Mouse (Mus musculus) erythroblast, adult 5-6 weeks (primary cell): Measurements from ENCODE around the gene Ascc2. TPM values are rescaled to one million over a fixed set of nuclear protein-coding genes. Genes with fewer than 3 reads are reported as not detected.

ENCODE experiments used
- ATAC-seq: replicated peaks from 2 replicates; pipeline ENCODE4 v1.8.0; 2016; ENCODE audit warnings: moderate number of reproducible peaks, mild to moderate bottlenecking, moderate TSS enrichment, inconsistent platforms; ENCODE audit not compliant: poor library complexity, low FRiP score, severe bottlenecking
- total RNA-seq, 2 experiments: library from RNA; stranded (forward) in 1 of 2; stranded (reverse) in 1 of 2; fragments of 150-400 nt in 1 of 2; fragments of 200-764, 138-1000 nt in 1 of 2; gene quantifications; 2 replicates each; pipeline versions ENCODE4 v1.2.3 to v1.2.4; 2015 to 2017; ENCODE audit warnings: low replicate concordance in 2 of 2

Ascc2 gene
- total RNA-seq (2015; ENCODE audit: low replicate concordance) (5.6 and 13.4 TPM in 2 replicates), total RNA-seq (2017; ENCODE audit: low replicate concordance) (14.4 and 17.8 TPM in 2 replicates)

DNA sequence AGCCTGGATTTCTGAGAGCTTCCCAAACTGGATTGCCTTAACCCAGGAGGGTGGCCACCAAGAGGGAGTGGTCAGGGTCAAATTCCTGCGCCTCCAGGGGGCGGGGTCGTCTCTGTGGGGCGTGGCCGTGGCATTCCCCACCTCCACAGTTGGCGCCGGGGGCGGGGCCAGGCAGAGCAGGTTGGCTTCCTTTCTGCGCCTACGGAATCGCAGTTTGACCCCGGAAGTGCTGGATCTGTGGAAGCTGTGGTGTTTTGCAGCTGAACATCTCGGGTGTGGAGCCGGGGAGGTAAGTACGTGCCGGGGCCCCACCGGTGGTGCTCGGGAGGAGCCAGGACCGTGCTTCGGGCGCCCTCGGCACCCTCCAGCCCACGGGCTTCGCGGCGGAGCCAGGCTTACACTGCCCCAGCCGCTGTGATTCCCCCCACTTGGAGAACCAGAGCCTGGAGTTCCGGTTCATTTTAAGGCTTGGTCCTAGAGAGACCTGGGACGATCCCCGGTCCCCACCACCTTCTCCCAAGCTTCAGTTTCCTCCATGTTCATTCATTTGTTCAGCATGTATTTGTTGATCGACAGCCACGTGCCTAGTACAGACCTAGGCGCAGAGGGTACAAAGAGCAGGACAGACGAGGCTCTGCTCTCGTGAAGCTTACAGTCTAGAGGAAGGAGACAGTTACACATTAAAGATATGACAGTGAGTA, at the start of gene Ascc2:
Gene Ascc2 (plus strand): TSS at position 214 of the 701 bp plus-strand sequence.
- peak; percentile 96 for ATAC-seq

DNA sequence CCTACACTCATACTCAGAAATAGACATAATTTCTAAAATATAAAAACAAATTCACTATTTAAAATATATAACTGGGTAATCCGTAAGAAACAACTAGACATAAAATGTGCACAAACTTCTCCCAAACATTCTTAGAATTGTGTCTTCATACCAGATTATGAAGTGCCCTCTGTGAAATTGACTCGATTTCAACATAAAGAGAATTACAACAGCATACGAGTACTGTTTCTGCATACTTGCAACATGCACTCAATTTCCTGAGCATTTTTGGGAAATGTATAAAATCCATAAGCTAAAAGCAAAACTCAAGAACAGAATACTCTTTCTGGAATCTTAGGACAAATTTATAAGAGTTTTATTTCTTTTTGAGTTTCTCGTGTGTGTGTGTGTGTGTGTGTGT, 45.7 kb upstream of the Ascc2 start:
- ATAC-seq = no peak

DNA sequence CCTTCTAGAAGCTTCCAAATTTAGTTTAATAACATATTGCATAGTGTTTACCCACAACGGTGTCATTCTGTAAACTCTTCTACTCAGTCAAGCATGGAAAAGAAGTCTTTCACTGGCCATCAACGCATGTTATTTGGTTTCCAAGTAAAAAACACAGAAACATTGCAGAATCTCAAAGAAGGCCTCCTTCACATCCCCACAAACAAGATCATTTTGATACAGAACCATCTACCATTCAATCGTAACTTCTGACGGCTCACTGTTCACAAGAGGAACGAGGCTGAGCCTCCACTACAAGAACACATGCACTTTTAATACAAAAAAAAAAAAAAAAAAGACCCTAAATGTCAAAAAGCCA, 44.1 kb upstream of the Ascc2 start:
- peak; percentile 26; the same call in 1 of the 2 replicates for ATAC-seq

DNA sequence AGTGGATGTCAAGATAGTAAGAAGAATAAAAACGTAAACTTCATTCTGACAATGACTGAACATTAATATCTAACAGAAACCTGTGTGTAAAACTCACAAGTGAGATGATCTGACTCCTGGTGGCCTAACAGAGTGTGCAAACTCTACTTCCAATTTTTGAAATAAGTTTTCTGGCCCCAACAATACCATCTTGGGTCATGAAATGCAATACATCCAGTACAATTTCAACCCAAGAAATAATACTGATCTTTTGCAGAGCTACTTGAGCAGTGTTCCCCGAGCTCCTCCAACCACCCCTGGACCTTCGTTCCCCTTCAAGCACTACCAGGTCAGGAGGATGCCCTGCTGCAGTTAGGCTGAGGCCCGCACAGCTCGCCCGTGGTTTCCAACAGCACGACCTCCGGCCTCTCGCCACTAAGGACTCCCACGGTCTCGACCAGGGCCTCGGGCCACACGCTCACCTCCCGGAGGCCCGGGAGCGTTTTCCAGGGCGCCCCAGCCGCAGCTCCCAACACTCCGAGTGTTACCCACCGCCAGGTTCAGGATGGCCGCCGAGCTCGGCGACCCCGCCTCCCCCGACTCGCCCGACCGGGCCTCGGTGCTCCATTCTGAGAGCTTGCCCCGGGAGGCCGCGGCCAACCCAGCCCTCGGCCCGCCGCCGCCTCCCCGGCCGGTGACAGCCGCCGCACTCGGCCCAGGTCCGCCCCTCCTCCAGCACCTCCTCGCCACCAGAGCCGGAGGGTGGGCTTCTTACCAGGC, 43.5 kb upstream of the Ascc2 start:
- peak; percentile 53 for ATAC-seq

DNA sequence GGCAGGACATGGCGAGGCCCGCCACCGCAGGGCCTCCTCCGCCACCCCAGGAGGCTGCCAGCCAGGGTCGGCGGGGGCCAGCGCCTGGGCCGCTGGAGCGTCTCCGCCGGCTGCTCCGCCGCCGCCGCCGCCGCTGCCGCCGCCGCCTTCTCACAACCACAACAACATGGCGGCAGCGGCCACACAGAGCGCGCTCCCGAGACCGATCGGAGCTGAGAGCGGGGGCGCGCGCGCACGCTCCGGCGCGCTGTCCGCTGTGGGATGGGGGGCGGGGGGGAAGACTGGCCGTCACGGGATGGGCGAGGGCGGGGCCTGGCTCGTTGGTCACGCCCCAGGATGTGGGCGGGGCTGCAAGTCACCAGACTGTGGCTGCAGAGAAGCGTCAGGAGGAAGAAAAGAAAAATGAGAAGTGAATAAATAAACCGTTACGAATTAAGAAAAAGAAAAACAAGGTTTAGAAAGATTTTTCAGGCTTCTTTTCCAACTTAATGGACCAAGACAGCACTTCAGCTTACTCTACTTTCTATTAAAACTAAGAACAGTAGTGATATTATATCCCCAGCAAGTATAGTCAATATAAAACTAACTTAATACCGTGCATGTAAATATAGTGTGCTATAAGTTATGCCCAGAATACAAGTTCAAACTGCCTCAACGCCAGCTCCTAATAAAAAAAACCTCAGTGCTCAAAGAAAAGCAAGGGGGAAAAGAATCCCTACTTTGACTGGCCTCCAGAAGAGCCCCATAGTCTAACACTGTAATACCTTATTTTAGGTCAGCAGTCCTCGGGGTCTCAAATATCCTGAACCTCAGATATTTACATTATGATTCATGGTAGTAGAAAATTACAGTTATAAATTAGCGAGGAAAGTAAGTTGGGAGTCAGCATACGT, 42.7 kb upstream of the Ascc2 start, which contains the start of gene Mtmr3:
Gene Mtmr3 (minus strand): TSS at position 256 of the 893 bp plus-strand sequence.
- peak; percentile 91 for ATAC-seq

DNA sequence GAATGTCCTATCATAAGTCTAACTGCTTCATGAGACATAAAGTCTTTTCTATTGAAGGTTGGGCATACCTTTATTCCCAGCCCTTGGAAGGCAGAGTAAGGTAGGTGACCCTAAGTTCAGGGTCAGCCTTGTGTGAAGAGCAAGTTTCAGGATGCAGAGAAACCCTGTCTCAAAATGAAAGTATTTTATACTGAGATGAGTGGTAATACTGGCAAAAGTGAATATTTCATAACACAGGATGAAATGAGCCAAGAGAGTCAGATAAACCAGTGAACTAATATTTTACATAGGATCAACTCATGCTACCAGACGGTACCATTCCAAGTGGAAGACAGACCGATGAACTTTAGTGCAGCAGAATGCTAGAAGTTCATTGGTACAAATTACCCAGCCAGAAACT, 39.1 kb upstream of the Ascc2 start:
- no peak for ATAC-seq

DNA sequence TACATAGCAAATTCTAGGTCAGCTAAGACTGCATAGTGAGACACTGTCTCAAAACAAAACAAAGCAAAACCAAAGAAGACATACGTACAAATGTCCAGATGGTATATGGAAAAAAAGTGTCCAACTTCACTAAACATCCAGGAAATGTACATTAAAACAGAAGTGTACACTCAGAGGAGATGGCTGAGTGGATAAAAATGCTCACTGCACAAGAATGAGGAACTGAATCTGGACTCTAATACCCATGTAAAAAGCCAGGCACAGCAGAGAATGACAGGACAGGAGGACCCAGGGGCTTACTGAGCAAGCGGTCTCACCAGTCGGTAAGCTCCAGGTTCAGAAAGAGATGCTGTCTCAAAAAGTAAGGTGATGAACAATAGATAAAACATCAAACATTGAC, 37.6 kb upstream of the Ascc2 start:
- ATAC-seq = no peak

DNA sequence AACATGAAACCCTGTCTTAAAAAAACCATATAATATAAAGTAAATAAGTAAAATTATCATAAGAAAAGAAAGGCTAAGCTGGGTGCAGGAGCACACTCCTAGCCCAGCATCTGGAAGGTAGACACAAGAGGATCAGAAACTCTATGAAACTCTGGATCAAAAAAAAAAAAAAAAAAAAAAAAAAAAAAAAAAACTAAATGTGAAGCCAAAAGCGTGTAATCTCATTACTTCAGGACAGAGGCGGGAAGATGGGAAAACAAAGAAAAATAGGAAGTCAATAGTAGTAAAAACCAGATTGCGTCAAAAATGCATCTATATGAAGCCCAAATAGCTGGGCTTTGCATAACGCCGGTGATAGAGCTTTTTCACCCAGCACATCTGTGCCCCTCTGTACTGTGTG, 35.7 kb upstream of the Ascc2 start:
- no peak for ATAC-seq

DNA sequence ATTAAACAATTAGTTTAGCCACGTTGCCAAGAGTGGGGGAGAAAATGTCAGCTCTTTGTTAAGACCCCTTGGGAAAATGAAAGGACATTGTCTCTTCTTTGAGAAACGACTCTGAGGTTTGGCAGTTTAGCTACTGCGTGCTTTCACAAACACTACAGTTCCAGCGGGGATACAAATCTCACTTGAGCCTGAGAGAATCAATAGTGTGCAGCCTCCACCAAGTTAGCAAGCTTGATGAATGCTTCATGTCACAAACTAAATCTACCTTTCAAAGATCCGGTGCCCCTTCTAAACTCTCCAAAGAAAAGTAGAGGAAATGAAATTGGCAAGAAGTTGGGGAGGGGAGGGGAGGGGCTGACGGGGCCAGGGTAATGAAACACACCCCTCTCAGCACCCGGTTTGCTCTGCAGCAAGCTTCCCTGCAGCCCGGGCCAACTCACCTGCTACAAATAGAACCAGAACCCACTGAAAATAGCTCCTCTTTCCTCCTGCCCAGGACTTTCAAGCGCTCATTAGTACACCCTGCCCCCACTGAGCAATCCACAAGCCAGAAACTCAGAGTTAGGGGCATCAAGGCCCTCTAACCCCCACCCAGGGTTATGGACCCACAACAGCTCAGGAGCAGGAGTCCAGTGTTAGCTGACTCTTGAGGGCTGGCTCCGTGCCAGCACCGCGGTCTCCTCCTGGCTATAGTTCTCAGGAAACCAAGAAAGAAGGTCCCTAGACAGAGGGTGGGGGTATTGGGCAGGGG, 34.7 kb upstream of the Ascc2 start:
- 0 out of 2 replicates have a peak, but pooled peaks have one; percentile 58 for ATAC-seq

DNA sequence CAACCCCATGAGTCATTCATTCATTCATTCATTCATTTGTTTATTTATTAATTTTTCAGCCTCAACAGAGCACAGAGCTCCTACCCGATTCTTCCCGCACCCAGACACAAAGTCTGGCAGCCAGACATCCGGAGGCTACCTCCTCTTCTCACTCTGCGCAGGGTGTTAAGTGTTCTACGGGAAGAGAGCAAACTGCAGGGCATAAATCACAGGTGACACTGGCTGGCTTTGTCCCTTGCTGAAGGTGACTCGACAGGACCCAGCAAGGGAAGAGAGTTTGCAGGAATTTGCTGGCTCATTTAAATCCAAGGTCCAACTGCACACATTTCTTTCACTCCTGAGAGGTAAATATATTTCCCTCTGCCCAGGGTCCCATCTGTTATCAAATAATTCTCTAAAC, 33.1 kb upstream of the Ascc2 start:
- ATAC-seq = no peak

DNA sequence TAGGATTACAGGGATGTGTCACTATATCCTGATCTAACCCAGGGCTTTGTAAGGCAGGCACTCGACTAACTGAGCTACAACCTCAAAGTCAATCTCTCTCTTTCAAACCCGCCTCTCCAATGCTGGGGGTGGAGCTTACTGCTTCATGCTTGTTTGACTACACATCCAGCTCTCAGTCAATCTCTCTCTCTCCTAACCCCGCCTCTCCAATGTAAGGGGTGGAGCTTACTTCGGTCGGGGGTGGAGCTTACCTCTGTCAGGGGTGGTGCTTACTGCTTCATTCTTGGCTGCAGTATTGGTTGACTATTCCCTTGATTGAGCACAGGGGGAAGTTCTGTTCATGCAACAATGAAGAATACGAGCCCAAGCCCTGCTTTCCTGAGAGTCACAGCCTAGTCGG, 32.1 kb upstream of the Ascc2 start:
- peak; percentile 76 for ATAC-seq

DNA sequence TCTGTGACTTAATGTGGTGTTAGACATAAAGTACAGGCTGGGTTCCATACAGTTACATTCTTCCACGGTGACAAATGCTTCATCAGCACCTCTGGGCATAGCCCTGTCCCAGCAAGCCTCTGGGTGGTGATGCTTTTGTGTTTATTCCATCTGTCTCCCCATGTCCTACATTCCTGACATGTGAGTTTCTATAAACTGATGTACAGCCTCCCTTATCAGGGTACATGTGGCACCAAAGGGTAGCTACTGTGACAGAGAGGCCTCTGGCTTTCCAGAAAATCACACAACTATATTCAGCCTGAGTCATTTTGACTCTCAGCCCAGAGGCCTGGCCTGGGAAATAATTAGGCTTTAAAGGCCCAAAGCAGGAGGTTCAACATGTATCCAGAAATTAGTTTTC, 31.0 kb upstream of the Ascc2 start:
- no peak for ATAC-seq

DNA sequence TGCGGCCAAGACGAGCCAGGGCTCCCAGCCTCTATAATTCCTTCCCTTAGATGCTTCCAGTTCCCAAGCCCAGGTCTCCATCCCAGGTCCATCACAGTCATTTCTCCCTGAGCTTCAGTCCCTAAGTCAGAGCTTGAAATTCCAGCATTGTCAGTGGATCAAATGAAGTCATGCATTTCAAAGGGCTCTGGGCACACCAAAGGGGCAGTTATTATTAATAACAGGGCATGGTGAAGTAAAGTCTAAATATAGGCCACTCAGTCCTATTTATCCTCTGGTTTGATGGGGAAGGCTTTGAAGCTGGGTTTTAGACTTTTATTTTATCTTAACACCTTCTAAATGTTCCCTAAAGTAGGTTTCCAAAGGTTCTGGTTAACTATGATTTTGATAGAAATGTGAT, 25.6 kb upstream of the Ascc2 start:
- no peak for ATAC-seq

DNA sequence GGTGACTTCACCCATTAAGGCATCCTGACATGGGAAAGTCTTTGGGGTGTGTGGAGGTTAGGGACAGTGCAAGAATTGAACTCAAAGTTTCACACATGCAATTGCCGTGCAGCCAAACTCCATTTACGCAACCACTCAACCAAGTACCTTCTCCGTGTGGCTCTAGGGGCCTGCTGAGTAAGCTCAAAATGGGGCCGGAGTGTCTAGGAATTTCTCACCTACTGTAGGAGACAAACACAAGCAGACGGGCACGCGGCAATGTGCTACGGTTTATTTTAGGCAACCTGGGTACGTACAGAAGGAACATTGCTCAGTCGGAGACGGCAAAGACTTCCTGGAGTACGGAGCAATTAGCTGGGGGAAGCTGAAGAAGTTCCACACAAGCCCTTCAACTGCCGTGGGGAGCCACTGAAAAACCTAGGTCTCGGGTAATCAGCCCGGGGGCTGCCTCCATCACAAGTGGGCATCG, 17.5 kb upstream of the Ascc2 start, which contains the start of gene Gm11032:
Gene Gm11032 (plus strand): TSS at position 51 of the 469 bp plus-strand sequence.
- peak; percentile 42; the same call in 1 of the 2 replicates for ATAC-seq

DNA sequence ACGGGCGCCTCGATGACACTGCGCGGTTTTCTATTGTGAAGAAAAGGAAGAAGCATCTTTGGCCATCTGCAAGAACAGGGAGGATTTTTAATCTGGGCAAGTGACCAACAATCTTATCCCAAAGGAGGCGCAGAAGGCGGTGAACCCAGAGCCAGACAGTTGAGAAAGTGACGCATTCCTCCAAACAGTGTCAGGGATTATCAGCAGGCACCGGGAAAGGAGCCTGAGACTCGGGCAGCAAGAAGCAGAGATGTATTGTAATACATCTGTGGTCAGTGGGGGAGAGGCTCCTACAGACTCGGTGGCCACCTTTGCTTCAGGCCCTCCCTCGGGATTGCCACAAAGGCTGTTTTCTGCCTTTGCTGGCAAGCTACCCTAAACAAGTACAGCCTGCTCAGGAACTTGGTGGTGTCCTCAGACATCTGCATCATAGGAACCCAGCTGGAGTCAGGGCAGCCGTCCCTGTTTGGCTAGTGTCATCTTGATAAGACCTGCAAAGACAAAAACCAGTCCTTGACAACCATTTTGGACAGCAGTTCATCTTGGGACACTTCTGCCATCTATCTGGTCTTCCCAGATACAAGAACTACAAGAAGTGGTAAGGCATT, 16.9 kb upstream of the Ascc2 start:
- no peak for ATAC-seq

DNA sequence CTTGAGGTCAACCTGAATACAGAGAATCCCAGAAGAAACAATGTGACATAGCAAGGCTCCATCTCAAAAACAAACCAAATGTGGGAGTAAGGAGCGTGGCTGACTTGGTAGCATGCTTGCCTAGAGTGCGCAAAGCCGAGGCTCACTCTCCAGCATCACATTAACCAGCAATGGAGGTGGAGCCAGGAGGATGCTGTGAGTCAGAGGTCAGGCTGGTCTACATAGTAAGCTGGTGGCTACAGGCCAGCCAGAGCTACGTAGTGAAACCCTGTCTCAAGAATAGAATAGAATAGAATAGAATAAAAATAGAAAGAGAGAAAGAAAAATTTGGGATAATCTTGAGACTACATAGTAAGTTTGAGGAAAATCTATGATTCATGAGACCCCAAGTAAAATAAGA, 15.7 kb upstream of the Ascc2 start:
- ATAC-seq = no peak

DNA sequence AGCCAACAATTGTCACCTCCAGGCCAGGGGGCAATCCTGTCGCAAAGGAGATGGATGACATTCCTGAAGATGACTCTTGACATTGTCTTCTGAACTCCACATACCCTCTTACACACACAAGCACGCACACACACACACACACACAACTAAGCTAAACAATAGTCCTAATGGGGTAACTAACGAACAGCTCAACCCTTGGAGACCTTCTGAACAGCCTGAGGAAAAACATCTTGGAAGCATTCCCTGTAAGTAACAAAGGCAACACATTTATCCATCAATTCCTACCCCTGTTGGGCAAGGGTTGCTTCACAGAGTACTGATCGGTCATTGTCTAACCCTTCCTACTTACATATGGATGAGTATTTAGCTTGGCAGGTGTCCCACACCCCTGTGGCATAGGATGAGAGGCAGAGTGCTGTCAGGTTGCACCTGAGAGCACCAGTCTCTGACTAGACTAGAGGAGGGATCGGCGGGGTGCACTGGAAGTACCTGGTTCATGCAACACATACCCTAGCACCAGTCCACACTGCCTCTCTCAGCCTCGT, 15.0 kb upstream of the Ascc2 start:
- 0 out of 2 replicates have a peak, but pooled peaks have one; percentile 23 for ATAC-seq

DNA sequence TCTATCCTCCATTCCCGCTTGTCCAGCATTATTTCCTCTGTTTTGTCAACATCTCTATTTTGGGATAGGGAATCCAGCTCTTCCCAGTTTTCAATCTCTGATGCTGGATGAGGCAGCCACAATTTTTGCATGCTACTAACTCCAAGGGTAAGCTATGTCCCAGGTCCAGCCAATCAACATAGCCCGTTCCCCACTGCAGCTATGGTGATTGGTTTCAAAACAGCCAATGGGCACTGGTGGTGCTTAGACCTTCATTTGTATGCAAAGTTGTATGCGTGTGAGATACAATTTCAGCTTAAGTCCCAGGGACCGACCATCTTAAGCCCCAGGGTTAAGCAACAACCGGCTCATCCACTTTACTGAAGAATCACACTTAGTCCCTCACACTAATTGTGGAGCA, 14.6 kb upstream of the Ascc2 start:
- ATAC-seq = no peak

DNA sequence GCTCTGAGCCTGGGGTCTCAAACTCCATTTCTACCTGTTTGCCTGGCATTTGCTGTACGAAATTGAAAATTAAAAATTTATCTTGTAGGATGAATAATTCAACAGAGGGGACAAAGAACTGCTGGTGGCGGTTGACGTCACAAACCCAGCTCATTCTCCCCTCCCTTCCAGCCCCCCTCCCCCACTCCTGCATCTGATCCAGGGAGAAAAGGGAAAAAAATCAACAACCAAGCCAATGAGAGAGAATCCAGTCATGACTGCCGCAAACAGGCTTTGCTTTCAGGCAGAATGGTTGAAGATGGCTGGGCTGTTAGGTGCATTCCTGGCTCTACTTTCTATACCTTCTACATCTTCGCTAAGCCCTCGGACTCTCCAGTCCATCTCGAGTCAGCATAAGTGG, 11.6 kb upstream of the Ascc2 start:
- no peak for ATAC-seq
